Mouse (Mus musculus): Measurements from ENCODE around the gene Fbxl16.

DNA sequence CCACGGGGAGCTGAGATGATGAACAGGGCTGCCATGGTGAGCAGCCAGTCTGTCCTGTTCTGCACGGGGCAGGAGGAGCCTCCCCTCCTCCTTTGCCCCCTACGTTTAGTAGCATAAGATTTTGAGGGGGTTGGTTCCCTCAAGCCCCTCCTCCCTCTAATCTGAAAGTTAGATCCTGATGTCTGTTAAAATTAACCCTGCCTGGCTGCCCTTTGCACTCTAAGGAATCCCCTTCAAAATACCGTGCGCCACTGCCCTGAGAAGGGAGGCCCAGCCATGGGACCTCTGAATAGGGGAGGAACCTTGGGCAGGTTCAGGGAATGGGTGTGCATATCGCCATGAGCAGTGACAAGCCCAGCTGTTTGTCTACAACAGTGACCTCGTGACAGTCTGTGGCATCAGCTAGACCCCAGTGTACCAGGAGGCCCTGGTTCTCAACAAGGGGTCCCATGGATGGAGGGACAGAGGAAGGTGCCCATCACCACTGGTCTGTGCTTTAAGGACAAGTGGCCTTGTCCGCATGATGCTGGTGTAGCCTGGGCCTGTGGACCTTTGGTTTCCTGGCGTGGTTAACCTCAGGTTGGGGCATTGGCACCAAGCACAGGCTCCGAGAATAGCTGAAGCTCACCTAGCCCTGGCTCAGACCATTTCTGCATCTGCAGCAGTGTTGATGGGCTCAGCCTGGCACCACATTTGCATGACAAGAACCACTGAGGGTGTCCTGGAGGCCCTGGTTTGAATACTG lies 33.4 kb upstream of the Fbxl16 start:
- TF ChIP-seq GATA1 (IDR thresholded peaks at IDR 0.05; ENCODE audit: borderline replicate concordance, low read length) (no peak), FLI1 (IDR thresholded peaks at IDR 0.05; ENCODE audit: low read length) (no peak)
